Mouse (Mus musculus) brain, embryonic 14.5 days (tissue): ENCODE measurements around the gene Stag1.

Source experiments
- CTCF ChIP-seq: fragments of 200-500 bp; IDR thresholded peaks from 2 replicates; pipeline ENCODE4 v1.5.1; 2012; ENCODE audit warnings: inconsistent platforms, mild to moderate bottlenecking, moderate library complexity, borderline replicate concordance; ENCODE audit not compliant: insufficient read depth, insufficient read length; ENCODE audit errors: extremely low read depth
- POLR2A ChIP-seq: fragments of 200-500 bp; IDR thresholded peaks from 2 replicates; pipeline ENCODE4 v1.6.1; 2012; ENCODE audit warnings: mild to moderate bottlenecking, inconsistent platforms, borderline replicate concordance; ENCODE audit not compliant: poor library complexity, insufficient read depth, insufficient read length, severe bottlenecking; ENCODE audit errors: extremely low read depth

- TF ChIP-seq CTCF = no peak
- no peak for TF ChIP-seq POLR2A
Observed at GRCm38 (mm10) chr9:100670151-100670550, 72.6 kb downstream of the Stag1 start.
